Mouse (Mus musculus) olfactory bulb, adult 2 months (tissue): ENCODE measurements around the gene Sned1.
A peak's percentile ranks its signal among the peaks of the same experiment; 100 is the strongest.

Experiments used
- CTCF ChIP-seq: fragments of 200-500 bp; IDR thresholded peaks from 2 replicates; pipeline ENCODE4 v1.5.1; 2012; ENCODE audit warnings: low read depth, mild to moderate bottlenecking, low read length, moderate library complexity; ENCODE audit not compliant: insufficient read depth
- POLR2A ChIP-seq: fragments of 200-500 bp; IDR thresholded peaks from 2 replicates; pipeline ENCODE4 v1.6.1; 2012; ENCODE audit warnings: mild to moderate bottlenecking, low read depth, low read length, moderate library complexity; ENCODE audit not compliant: insufficient read depth

GRCm38 (mm10) chr1:93223972-93224371 is 11.7 kb upstream of the Sned1 start:
- TF ChIP-seq CTCF = 0 out of 2 replicates have a peak, but pooled peaks have one; percentile 11
- no peak for TF ChIP-seq POLR2A
